Mouse (Mus musculus): ENCODE data around the gene Myh11.
"Not testable (repeated sequence)": the region's sequence is repeated elsewhere in the genome, so short reads cannot be mapped to it uniquely, and the experiment has no call there.

The Myh11 gene

GRCm38 (mm10) chr16:14160941-14161340, 130.2 kb downstream of the Myh11 start:
- DNase-seq = no peak

- DNase-seq = peak; percentile 87
Measured at GRCm38 (mm10) chr16:14159746-14160131, 131.4 kb downstream of the Myh11 start.

GRCm38 (mm10) chr16:14158936-14159745, 132.0 kb downstream of the Myh11 start:
- peak; percentile 99 for DNase-seq

GRCm38 (mm10) chr16:14158536-14158935, 132.6 kb downstream of the Myh11 start:
- DNase-seq = no peak

- DNase-seq = no peak
Measured at GRCm38 (mm10) chr16:14156312-14156711, 134.9 kb downstream of the Myh11 start.

GRCm38 (mm10) chr16:14155638-14156037, 135.5 kb downstream of the Myh11 start:
- DNase-seq = not testable (repeated sequence)

- no peak for DNase-seq
Measured at GRCm38 (mm10) chr16:14151718-14152117, 139.5 kb downstream of the Myh11 start.

GRCm38 (mm10) chr16:14147712-14148111, 143.5 kb downstream of the Myh11 start:
- DNase-seq = no peak

Measured in embryo, embryonic 11 days (tissue).